Mouse (Mus musculus) granulocyte monocyte progenitor cell, adult 5-6 weeks (primary cell): ENCODE data around the gene Cox14. TPM values are rescaled to one million over a fixed set of nuclear protein-coding genes. Genes with fewer than 3 reads are reported as not detected.

Experiments
- total RNA-seq, 2 experiments: library from RNA; stranded (forward) in 1 of 2; stranded (reverse) in 1 of 2; fragments of 200-712, 200-1000 nt in 1 of 2; fragments of >200 nt in 1 of 2; fragmentation: Nextera tagmentation in 1 of 2; gene quantifications; 2 replicates each; pipeline ENCODE4 v1.2.3; 2014 to 2017

The Cox14 gene
- total RNA-seq, 2 experiments from 2014 or later: 47.3 to 57.0 TPM

Other genes with a start within 250 kb of the Cox14 start
- not detected in 2 replicates for gene Faim2, start 197.5 kb upstream of the Cox14 start, total RNA-seq (2014; fragmentation: Nextera tagmentation)
- gene Faim2, start 197.5 kb upstream of the Cox14 start, total RNA-seq (2017): 0.17 TPM in 1 of 2 replicates, not detected in the other
- not detected in 2 replicates for gene Aqp2, start 146.6 kb upstream of the Cox14 start, total RNA-seq (2014; fragmentation: Nextera tagmentation)
- not detected in 2 replicates for gene Aqp2, start 146.6 kb upstream of the Cox14 start, total RNA-seq (2017)
- gene Aqp5, start 134.8 kb upstream of the Cox14 start, total RNA-seq (2014; fragmentation: Nextera tagmentation): not detected in 2 replicates
- not detected in 2 replicates for gene Aqp5, start 134.8 kb upstream of the Cox14 start, total RNA-seq (2017)
- gene Aqp6, start 124.2 kb upstream of the Cox14 start, total RNA-seq (2014; fragmentation: Nextera tagmentation): not detected in 2 replicates
- not detected in 2 replicates for gene Aqp6, start 124.2 kb upstream of the Cox14 start, total RNA-seq (2017)
- 47.0 and 75.5 TPM in 2 replicates for gene Racgap1, start 74.0 kb upstream of the Cox14 start, total RNA-seq (2014; fragmentation: Nextera tagmentation)
- gene Racgap1, start 74.0 kb upstream of the Cox14 start, total RNA-seq (2017): 76.4 and 80.0 TPM in 2 replicates
- not detected in 2 replicates for gene Asic1, start 55.2 kb upstream of the Cox14 start, total RNA-seq (2014; fragmentation: Nextera tagmentation)
- gene Asic1, start 55.2 kb upstream of the Cox14 start, total RNA-seq (2017): not detected in 2 replicates
- 29.8 and 34.7 TPM in 2 replicates for gene Smarcd1, start 23.5 kb upstream of the Cox14 start, total RNA-seq (2014; fragmentation: Nextera tagmentation)
- 16.3 and 28.0 TPM in 2 replicates for gene Smarcd1, start 23.5 kb upstream of the Cox14 start, total RNA-seq (2017)
- gene Gm17349, start 20.1 kb upstream of the Cox14 start, total RNA-seq (2014; fragmentation: Nextera tagmentation): not detected in 2 replicates
- not detected in 2 replicates for gene Gm17349, start 20.1 kb upstream of the Cox14 start, total RNA-seq (2017)
- gene Gpd1, start 8.1 kb upstream of the Cox14 start, total RNA-seq (2014; fragmentation: Nextera tagmentation): 0.68 and 0.86 TPM in 2 replicates
- gene Gpd1, start 8.1 kb upstream of the Cox14 start, total RNA-seq (2017): 0.10 and 0.34 TPM in 2 replicates
- 34.8 and 58.3 TPM in 2 replicates for gene Cers5, start 47.3 kb downstream of the Cox14 start, total RNA-seq (2014; fragmentation: Nextera tagmentation)
- gene Cers5, start 47.3 kb downstream of the Cox14 start, total RNA-seq (2017): 17.9 and 24.5 TPM in 2 replicates
- gene Lima1, start 149.8 kb downstream of the Cox14 start, total RNA-seq (2014; fragmentation: Nextera tagmentation): 3.5 and 13.8 TPM in 2 replicates
- gene Lima1, start 149.8 kb downstream of the Cox14 start, total RNA-seq (2017): 3.0 and 7.2 TPM in 2 replicates
- gene Fam186a, start 241.4 kb downstream of the Cox14 start, total RNA-seq (2014; fragmentation: Nextera tagmentation): not detected in 2 replicates
- gene Fam186a, start 241.4 kb downstream of the Cox14 start, total RNA-seq (2017): not detected in 2 replicates
- 99.3 and 101 TPM in 2 replicates for gene Larp4, start 244.4 kb downstream of the Cox14 start, total RNA-seq (2014; fragmentation: Nextera tagmentation)
- 77.6 and 87.4 TPM in 2 replicates for gene Larp4, start 244.4 kb downstream of the Cox14 start, total RNA-seq (2017)